ENCODE assay signal across 8 mouse cellular contexts in the genomic region with DNA sequence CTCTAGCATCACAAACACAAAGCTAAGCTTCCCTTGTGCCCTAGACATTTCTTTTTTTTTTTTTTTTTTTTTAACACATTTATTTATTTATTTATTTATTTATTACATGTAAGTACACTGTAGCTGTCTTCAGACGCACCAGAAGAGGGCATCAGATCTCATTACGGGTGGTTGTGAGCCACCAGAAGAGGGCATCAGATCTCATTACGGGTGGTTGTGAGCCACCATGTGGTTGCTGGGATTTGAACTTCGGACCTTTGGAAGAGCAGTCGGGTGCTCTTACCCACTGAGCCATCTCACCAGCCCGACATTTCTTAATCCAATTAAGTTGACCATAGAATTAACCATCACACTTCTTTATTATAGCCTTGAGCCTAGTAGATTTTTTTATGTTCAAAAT. TPM values are rescaled to one million over a fixed set of nuclear protein-coding genes. Genes with fewer than 3 reads are reported as not detected.
A peak's percentile ranks its signal among the peaks of the same experiment; 100 is the strongest.
DNase-seq lines count a peak whose midpoint lies in the region; ATAC-seq and TF ChIP-seq lines count a peak whose summit lies in the region.
"Not testable (repeated sequence)": the region's sequence is repeated elsewhere in the genome, so short reads cannot be mapped to it uniquely, and the experiment has no call there.

No protein-coding gene starts in this region.

- H3K36me3 ChIP-seq in intestine, postnatal 0 days (ENCODE audit: control insufficient read depth, insufficient read depth); liver, postnatal 0 days (replicated peaks; ENCODE audit: insufficient read depth, low read length); splenic B cell, adult 2 months (ENCODE audit: control insufficient read depth, insufficient read depth, low read length, poor library complexity, severe bottlenecking): not testable (repeated sequence)
- peaks cover 17% of the 10 kb centered on the region for H3K36me3 ChIP-seq in liver, embryonic 12.5 days

- not testable (repeated sequence) for H3K4me1 ChIP-seq in intestine, postnatal 0 days (replicated peaks; ENCODE audit: control insufficient read depth, insufficient read depth, low read length)
- H3K4me1 ChIP-seq in liver, embryonic 12.5 days, result peaks cover 82% of the 10 kb centered on the region
- H3K4me1 ChIP-seq in liver, postnatal 0 days (ENCODE audit: insufficient read depth), result peaks cover 31% of the 10 kb centered on the region

- not testable (repeated sequence) for TF ChIP-seq EP300 in liver, postnatal 0 days (IDR thresholded peaks at IDR 0.05; ENCODE audit: low read depth)

- not testable (repeated sequence) for H3K27me3 ChIP-seq in intestine, postnatal 0 days (replicated peaks; ENCODE audit: control insufficient read depth, insufficient read depth, low read length); liver, embryonic 12.5 days (replicated peaks); liver, postnatal 0 days (ENCODE audit: insufficient read depth, low read length); splenic B cell, adult 2 months (ENCODE audit: control insufficient read depth, insufficient read depth, low read length, poor library complexity, severe bottlenecking)

- peak; percentile 32 for ATAC-seq in CD4-positive, CD25-positive, alpha-beta regulatory T cell, adult 4 months
- ATAC-seq in intestine, postnatal 0 days; liver, embryonic 12.5 days; liver, postnatal 0 days: not testable (repeated sequence)

- H3K4me3 ChIP-seq in intestine, postnatal 0 days (ENCODE audit: low read depth, low read length); liver, embryonic 12.5 days; liver, postnatal 0 days (ENCODE audit: low read depth, low read length): not testable (repeated sequence)

- H3K4me2 ChIP-seq in intestine, postnatal 0 days (replicated peaks; ENCODE audit: low read depth); liver, embryonic 12.5 days; liver, postnatal 0 days (ENCODE audit: low read depth, low read length): not testable (repeated sequence)

- peak; percentile 39 for TF ChIP-seq CTCF in intestine, postnatal 0 days (IDR thresholded peaks at IDR 0.05; ENCODE audit: low read depth)
- TF ChIP-seq CTCF in liver, postnatal 0 days (IDR thresholded peaks at IDR 0.05; ENCODE audit: low read depth), result peak; percentile 50

- H3K9ac ChIP-seq in intestine, postnatal 0 days (ENCODE audit: low read depth, low read length); liver, embryonic 12.5 days; liver, postnatal 0 days (replicated peaks): not testable (repeated sequence)

- not testable (repeated sequence) for H3K9me3 ChIP-seq in intestine, postnatal 0 days (ENCODE audit: control insufficient read depth); liver, embryonic 12.5 days (replicated peaks); liver, postnatal 0 days (ENCODE audit: low read length)

- WGBS in intestine, postnatal 0 days, result 82% methylated on average over 6 of the region's 6 CpGs
- 66% methylated on average over 6 of the region's 6 CpGs for WGBS in liver, embryonic 12.5 days (ENCODE audit: insufficient replicate concordance)
- WGBS in liver, postnatal 0 days (ENCODE audit: insufficient replicate concordance), result 67% methylated on average over 6 of the region's 6 CpGs

- H3K27ac ChIP-seq in intestine, postnatal 0 days (ENCODE audit: low read depth, low read length); liver, postnatal 0 days (ENCODE audit: low read depth): not testable (repeated sequence)
- H3K27ac ChIP-seq in liver, embryonic 12.5 days, result peak overlapping the region; percentile 58; the same call in 1 of the 2 replicates

- peak; percentile 48 for DNase-seq in 416B (ENCODE audit: low read depth)
- DNase-seq in T-cell, adult 2 months (ENCODE audit: low spot score), result peak; percentile 27
- peak; percentile 68 for DNase-seq in heart, adult 11 months
- not testable (repeated sequence) for DNase-seq in liver, postnatal 0 days
- peak; percentile 47 for DNase-seq in splenic B cell, adult 2 months (ENCODE audit: low read depth, low spot score)

RNA-seq across cellular contexts. Expression of gene Usp24, which starts 13.2 kb away (rescaled TPM):
- 10 to 100 TPM in 1 of 2 experiments, 1 to 10 TPM in 1; 9.9 to 12.9 TPM for polyA plus RNA-seq in CD4-positive, CD25-positive, alpha-beta regulatory T cell, adult 4 months (2017; shearing (Covaris generic))
- 5.3 and 6.2 TPM in 2 replicates for polyA plus RNA-seq in intestine, postnatal 0 days (2015; fragmentation: Nextera tagmentation; extraction: Ambion mirVana)
- 13.5 and 13.6 TPM in 2 replicates for polyA plus RNA-seq in liver, embryonic 12.5 days (2016; fragmentation: Nextera tagmentation; extraction: Ambion mirVana)
- polyA plus RNA-seq in liver, postnatal 0 days (2015; fragmentation: Nextera tagmentation; extraction: Ambion mirVana), result 4.7 TPM in 2 replicates
